Mouse (Mus musculus): ENCODE measurements around the gene Ufsp2. TPM values are rescaled to one million over a fixed set of nuclear protein-coding genes. Genes with fewer than 3 reads are reported as not detected.
A peak's percentile ranks its signal among the peaks of the same experiment; 100 is the strongest.

Gene Ufsp2
- total RNA-seq, 2 experiments from 2014 or later = 56.4 to 58.1 TPM

DNA sequence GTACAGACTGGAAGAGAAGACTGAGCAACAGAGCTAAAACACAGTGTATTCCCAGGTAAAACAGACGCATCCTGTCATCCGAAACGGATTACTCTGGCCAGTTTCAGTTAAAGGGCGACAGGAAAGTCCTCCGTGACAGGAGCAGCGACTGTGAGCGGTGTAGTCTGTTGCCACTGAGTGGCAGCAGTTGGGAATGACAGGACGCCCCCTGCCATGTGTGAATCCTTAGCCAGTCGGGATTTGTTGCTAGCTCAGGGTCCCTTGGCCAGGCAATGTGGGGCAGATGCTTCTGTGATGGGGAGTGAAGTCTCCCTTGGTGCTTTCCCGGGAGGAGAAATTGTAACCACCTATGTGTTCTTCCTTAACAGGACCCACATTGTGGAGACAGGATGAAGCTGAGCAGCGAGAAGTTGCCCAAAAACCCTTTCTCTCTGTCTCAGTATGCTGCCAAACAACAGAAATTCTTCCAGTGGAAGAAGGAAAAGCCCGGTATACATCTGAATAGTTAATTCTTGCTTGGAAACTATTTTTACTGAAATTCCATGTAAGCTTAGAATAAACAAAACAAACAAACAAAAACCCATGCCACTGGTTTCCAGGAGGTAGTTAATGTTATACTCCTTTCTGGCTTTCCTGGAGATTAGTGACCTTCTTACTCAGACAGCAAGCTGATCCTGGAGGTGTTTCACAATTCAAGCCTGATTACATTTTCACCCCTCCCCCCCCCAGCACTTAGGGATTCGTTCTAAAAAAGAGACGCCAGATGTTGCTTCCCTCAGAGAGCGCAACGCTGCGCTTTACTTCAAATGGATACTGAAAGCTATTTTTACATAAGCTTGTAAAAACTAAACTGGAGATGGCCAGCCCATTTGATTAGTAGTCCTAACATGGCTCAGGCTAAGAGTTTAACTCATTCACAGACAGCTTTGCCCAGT, 35.7 kb downstream of the Ufsp2 start:
- DNase-seq (ENCODE audit: low spot score in 2 of 2) = peak; percentile 26 to 31

DNA sequence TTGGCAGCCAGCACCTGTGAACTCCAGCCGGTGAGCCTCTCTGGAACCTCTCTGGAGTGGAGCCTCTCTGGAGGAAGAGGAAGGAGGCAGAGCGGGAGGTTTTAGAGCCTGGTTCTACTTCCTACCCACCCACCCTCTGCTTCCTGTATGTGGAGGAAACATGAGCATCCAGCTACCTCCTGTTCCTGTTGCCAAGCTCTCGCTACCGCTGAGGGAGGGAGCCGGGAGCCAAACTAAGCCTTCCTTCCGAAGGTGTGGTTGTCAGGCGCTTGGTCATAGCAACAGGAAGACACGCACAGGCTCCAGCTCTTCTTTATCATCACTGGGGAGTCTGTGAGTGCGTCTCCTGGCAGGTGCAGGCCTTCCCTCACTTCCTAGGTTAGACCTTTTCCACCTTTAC, 46.9 kb downstream of the Ufsp2 start:
- DNase-seq (ENCODE audit: low spot score in 2 of 2) = peak in 1 of 2 experiments; percentile 13

DNA sequence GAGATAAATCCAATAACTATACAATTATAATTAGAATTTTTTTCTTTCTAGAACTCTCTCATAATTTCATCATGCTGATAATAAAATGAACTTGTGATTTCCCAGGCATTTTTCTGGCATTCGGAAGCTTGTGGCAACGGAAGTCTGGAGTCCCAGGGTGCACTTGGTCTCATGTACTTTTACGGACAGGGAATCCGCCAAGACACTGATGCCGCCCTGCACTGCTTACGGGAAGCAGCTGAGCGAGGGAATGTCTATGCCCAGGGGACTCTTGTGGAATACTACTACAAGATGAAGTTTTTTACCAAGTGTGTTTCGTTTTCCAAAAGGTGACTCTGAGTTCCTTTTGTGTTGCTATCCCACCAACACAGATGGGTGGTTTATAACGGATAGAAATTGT, 47.4 kb downstream of the Ufsp2 start:
- DNase-seq (ENCODE audit: low spot score in 2 of 2) = no peak

DNA sequence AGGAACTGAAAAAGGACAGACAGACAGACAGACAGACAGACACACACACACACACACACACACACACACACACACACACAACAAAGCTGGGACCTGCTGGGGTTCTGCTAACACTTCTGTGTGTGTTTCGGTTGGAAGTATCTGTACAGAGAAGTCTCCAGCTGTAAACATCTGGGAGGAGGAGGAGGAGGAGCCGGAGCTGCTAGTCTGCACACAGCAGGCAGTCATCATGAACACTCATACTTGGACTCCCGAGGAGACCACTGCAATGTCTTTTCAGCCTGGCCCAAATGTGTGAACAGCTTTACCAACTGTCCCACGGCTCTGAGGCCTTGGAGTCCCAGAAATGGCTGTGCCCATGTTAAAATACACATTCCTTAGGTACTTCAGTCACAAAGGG, 49.1 kb downstream of the Ufsp2 start:
- DNase-seq (ENCODE audit: low spot score in 2 of 2) = no peak

DNA sequence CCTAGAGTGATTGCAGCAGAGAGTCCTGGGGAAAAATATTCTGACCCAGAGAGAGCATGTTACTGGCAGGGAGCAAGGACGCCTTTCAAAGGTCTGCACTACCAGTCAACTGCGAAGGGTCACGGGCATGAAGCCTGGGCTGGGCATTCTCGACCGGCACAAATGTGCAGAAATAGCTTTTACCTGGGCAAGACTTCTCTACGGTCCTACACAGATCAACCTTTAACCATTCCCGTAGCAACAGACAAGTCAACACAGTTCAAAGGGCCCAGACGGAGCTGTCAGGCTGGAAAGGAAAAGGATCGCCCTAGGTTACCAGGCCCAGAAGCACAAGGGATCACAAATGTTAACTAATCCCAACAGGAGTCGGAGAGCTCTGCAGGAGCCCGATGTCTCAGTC, 60.9 kb downstream of the Ufsp2 start:
- no peak for DNase-seq (ENCODE audit: low spot score in 2 of 2)

DNA sequence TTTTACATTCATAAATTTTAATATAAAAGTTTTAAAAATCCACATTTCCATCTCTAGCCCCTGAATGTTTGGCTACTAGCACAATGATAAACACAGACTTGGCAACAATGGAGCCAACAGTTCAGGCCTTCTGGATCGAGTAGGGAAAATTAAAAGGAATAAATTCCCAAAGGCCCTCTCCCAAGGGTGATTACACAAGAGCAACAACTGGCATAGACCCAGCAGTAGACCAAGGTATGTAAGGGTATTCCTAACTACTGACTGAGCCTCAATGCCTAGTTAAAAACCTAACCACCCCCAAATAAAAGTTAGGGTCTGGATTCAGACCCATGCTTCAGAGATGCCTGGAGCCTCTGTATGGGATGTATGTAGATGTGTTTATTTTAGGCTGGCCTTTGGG, 64.3 kb downstream of the Ufsp2 start:
- DNase-seq (ENCODE audit: low spot score in 2 of 2) = no peak

DNA sequence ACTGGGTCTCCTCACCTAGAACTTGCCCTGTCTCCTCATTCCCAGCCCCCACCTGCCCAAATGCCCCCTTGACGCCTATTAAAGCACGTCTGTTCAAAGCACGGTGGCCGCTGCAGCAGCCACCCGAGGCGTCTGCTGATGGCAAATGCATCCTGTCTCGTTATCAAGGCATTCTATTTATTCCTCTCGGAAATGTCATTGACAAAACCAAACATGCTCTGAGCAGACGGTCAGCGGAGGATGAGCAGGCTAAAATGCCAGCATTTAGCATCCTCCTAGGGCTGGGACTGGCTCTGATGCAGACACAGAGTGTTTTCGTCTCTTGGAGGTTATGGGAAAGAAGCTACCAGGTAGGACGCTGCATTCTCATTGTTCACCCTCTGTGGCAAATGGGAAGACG, 64.9 kb downstream of the Ufsp2 start:
- DNase-seq (ENCODE audit: low spot score in 2 of 2) = peak; percentile 24 to 48

Other genes starting within 250 kb of the Ufsp2 start
- 1 to 10 TPM; 1.8 to 2.4 TPM for gene Pdlim3, start 90.1 kb upstream of the Ufsp2 start, total RNA-seq (2021)
- gene Ccdc110, start 40.9 kb upstream of the Ufsp2 start, total RNA-seq (2021) = 1 to 10 TPM; 1.2 to 1.3 TPM
- 1 to 10 TPM; 2.0 to 2.4 TPM for gene 1700029J07Rik, start 276 bp upstream of the Ufsp2 start, total RNA-seq (2021)
- under 1 TPM; 0.26 to 0.30 TPM for gene Lrp2bp, start 23.8 kb downstream of the Ufsp2 start, total RNA-seq (2021)
- gene Ankrd37, start 30.2 kb downstream of the Ufsp2 start, total RNA-seq (2021) = 1 to 10 TPM; 6.8 to 9.5 TPM
- 10 to 100 TPM; 24.4 to 27.3 TPM for gene Cfap97, start 176.2 kb downstream of the Ufsp2 start, total RNA-seq (2021)
- 10 to 100 TPM; 48.3 to 52.6 TPM for gene Snx25, start 176.6 kb downstream of the Ufsp2 start, total RNA-seq (2021)
- 100 to 1,000 TPM; 560 to 596 TPM for gene Slc25a4, start 235.8 kb downstream of the Ufsp2 start, total RNA-seq (2021)